Mouse (Mus musculus): ENCODE measurements at regions not wholly inside any gene's neighbourhood (a gene's known extent, or its start where the extent isn't known, plus 50 kb on each side); places are given as distances from the start of the nearest gene placed in this dataset.

DNA sequence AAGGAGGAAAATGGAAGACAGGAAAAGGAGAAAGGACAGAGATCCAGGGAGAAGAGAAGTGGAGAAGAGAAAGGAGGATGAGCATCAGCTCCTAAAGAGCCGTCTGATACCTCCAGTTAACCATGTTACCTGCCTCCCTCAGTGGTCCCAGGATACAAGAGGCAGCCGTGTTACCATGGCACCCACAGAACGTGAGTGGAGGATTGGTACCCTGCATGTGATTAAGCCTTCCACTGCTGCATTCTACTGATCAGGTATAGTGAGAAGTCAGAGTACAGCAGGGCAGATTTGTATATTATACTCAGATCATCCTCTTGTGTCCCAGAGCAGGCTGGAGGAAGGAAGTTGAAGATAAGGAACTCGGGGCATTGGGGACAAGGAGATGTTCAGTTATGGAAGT, 115.5 kb upstream of the Tas2r119 start:
- in situ Hi-C loops (cut with MboI, MseI), result no loop called here

DNA sequence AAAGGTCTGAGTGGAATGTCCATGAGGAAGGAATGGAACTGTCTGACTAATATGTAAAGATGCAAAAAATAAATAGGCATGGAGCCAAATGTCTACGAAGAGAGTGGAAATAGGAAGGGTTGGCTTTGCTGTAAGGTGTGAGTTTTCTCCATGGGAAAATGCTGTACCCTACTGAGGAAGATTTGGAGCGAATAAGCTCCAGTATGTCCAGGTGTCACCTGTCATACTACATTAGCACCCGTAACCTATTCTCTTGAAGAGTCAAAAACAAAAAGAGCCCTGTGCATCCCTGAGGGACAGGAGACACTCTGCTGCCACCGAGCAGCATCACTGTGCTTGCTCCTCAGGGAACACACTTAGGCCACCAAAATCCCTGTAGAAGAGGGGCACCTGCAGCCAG, 95.0 kb upstream of the Tas2r119 start:
- in situ Hi-C loops (cut with MboI, MseI), result no loop called here

DNA sequence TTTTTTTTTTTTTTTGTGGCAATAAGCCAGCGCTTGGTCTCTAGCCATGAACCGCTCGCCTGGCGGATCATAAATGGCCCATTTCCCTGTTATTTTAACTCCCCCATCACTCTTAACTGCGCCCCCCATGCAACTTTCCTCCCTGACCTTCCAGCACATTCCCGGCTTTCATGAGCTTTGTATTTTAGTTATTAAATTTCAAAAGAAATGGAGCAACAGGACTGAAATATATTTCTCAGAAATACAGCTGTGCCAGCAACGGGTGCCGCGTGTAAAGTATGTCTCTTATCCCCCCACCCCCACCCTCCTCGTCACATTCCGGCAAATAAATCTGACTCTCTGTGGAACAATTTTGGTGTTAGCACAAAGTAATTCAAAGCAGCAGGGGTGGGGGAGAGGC, 83.2 kb upstream of the Tas2r119 start:
- in situ Hi-C loops (cut with MboI, MseI), result no loop called here

DNA sequence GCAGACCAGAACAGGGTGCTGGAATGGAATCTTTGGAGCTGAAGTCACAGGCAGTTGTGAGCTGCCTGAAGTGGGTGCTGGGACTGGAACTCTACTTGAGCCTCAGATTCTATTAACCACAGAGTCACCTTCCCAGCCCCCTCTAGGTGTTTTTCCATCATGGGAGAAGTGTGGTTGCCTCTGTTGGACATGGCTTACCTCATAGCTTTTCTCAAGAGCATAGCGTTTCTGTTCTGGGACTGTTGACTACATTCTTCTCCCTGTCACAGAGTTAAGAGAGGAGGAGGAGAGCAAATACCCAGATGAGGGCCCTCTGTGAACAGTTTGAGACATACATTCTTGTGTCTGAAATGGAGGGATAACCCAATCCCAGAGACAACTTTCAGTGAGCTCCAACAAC, 81.5 kb upstream of the Tas2r119 start:
- in situ Hi-C loops (cut with MboI, MseI), result no loop called here

DNA sequence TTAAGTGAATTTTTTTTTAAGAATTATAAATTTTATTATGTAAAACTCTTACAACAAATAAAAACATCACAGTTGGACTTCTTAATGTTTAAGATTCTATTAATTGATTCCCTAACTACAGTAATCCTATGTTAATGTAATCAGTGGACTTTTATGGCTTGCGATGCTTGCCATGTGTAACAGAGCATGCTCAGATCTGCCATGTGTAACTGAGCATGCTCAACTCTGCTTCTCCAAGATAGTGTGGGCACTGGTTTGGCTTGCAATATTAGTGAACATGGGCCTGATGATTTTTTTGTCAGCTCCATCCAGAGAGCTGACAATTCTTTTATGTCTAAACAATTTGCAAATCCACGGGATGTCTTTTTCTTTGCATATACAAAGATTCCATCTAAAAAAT, 66.4 kb upstream of the Tas2r119 start:
- in situ Hi-C loops (cut with MboI, MseI), result no loop called here

All from T-helper 2 cell (primary cell).